Mouse (Mus musculus) midbrain, embryonic 14.5 days (tissue): ENCODE results near the gene Ngef. TPM values are rescaled to one million over a fixed set of nuclear protein-coding genes. Genes with fewer than 3 reads are reported as not detected.
A peak's percentile ranks its signal among the peaks of the same experiment; 100 is the strongest.

ENCODE experiments used
- ATAC-seq: fragments of 200-750 bp; cut with Nextera tagmentation; 2 replicates; pipeline ENCODE4 v1.8.0; 2017; ENCODE audit warnings: moderate number of reproducible peaks, moderate library complexity; ENCODE audit not compliant: low FRiP score, low TSS enrichment
- DNase-seq: peaks from one replicate; pipeline ENCODE4 v3.0.0-alpha.2; 2015
- H3K27ac ChIP-seq: fragments of 300-500 bp; sonication (generic); replicated peaks from 2 replicates; pipeline ENCODE4 v1.5.1; 2014; ENCODE audit warnings: mild to moderate bottlenecking, low read depth, low read length, moderate library complexity
- H3K27me3 ChIP-seq: fragments of 300-500 bp; sonication (generic); 2 replicates; pipeline ENCODE4 v1.6.1; 2014; ENCODE audit warnings: low read length, control low read depth, mixed read lengths; ENCODE audit not compliant: control insufficient read depth, insufficient read depth
- H3K36me3 ChIP-seq: fragments of 300-500 bp; sonication (generic); 2 replicates; pipeline ENCODE4 v1.6.1; 2014; ENCODE audit warnings: low read length, control low read depth; ENCODE audit not compliant: control insufficient read depth, insufficient read depth
- H3K4me1 ChIP-seq: fragments of 300-500 bp; sonication (generic); 2 replicates; pipeline ENCODE4 v1.6.1; 2014; ENCODE audit warnings: mild to moderate bottlenecking, antibody characterized with exemption, low read length, control low read depth; ENCODE audit not compliant: control insufficient read depth, insufficient read depth
- H3K4me2 ChIP-seq: fragments of 300-500 bp; sonication (generic); 2 replicates; pipeline ENCODE4 v1.6.1; 2014; ENCODE audit warnings: mild to moderate bottlenecking, low read length, moderate library complexity
- H3K4me3 ChIP-seq: fragments of 300-500 bp; sonication (generic); replicated peaks from 2 replicates; pipeline ENCODE4 v1.5.1; 2014; ENCODE audit warnings: low read depth, low read length
- H3K9ac ChIP-seq: fragments of 300-500 bp; sonication (generic); replicated peaks from 2 replicates; pipeline ENCODE4 v1.6.1; 2014; ENCODE audit warnings: mild to moderate bottlenecking, low read length, moderate library complexity
- H3K9me3 ChIP-seq: fragments of 300-500 bp; sonication (generic); 2 replicates; pipeline ENCODE4 v1.6.1; 2016; ENCODE audit warnings: low read length, control low read depth, mixed read lengths; ENCODE audit not compliant: control insufficient read depth
- WGBS: fragments of 180-500 bp; shearing (Covaris S2); extraction: QIAGEN DNeasy Blood & Tissue Kit; methylation state at CpG from one replicate; pipeline ENCODE4 v1.1.7; 2014; 5-methylcytosine and 5-hydroxymethylcytosine counted together
- polyA plus RNA-seq: library from polyadenylated mRNA; unstranded; fragments of >200 nt; fragmentation: Nextera tagmentation; extraction: Ambion mirVana; gene quantifications from 2 replicates; pipeline ENCODE4 v1.2.1, GENCODE M21; 2014

Gene Ngef
- polyA plus RNA-seq, 1 experiment from 2014 or later: 13.0 TPM

- peaks cover 17% of the 10 kb centered on the region for H3K27me3 ChIP-seq
- DNase-seq: peak; percentile 91
- H3K4me3 ChIP-seq: peak overlapping the region; percentile 71
- H3K36me3 ChIP-seq: no peaks in the 10 kb centered on the region
- H3K4me1 ChIP-seq: 0 out of 2 replicates have a peak, but pooled peaks cover 6% of the 10 kb centered on the region
- peak overlapping the region; percentile 96 for H3K4me2 ChIP-seq
- 0 out of 2 replicates have a peak overlapping the region, but pooled peaks have one; percentile 37 for H3K27ac ChIP-seq
- peak; percentile 86 for ATAC-seq
- peak overlapping the region; percentile 80 for H3K9ac ChIP-seq
- no peaks in the 10 kb centered on the region for H3K9me3 ChIP-seq
- WGBS: under 1% methylated on average over 45 of the region's 61 CpGs
These were observed 63.4 kb downstream of the Ngef start for GRCm38 (mm10) chr1:87510166-87510691.

- no peaks in the 10 kb centered on the region for H3K9me3 ChIP-seq
- H3K27ac ChIP-seq: 0 out of 2 replicates have a peak within 1 kb of the TSS, but pooled peaks have one; percentile 37
- H3K4me1 ChIP-seq: 0 out of 2 replicates have a peak, but pooled peaks cover 6% of the 10 kb centered on the region
- DNase-seq: peak; percentile 37
- H3K27me3 ChIP-seq: peaks cover 17% of the 10 kb centered on the region
- H3K4me2 ChIP-seq: peak within 1 kb of the TSS; percentile 96
- peak within 1 kb of the TSS; percentile 80 for H3K9ac ChIP-seq
- peak; percentile 51 for ATAC-seq
- no peaks in the 10 kb centered on the region for H3K36me3 ChIP-seq
- WGBS: under 1% methylated on average over 54 of the region's 56 CpGs
- H3K4me3 ChIP-seq: peak within 1 kb of the TSS; percentile 71
These were observed 64.0 kb downstream of the Ngef start, which contains the start of gene Neu2 for GRCm38 (mm10) chr1:87509561-87510165. Gene Neu2 (plus strand): TSS chr1:87509889.

- Histone ChIP-seq H3K9me3 (no peaks in the 10 kb centered on the region), H3K4me3 (peak overlapping the region; percentile 71), H3K36me3 (no peaks in the 10 kb centered on the region), H3K27ac (no peak overlapping the region), H3K9ac (peak overlapping the region; percentile 80; the same call in 1 of the 2 replicates), H3K4me1 (0 out of 2 replicates have a peak, but pooled peaks cover 6% of the 10 kb centered on the region), H3K27me3 (peaks cover 17% of the 10 kb centered on the region), H3K4me2 (peak overlapping the region; percentile 96)
- 23% methylated on average over 26 of the region's 26 CpGs for WGBS
- DNase-seq (no peak), ATAC-seq (no peak)
These were observed 64.8 kb downstream of the Ngef start for GRCm38 (mm10) chr1:87508591-87509560.

- ATAC-seq (no peak), DNase-seq (no peak)
- H3K36me3 ChIP-seq: no peaks in the 10 kb centered on the region
- H3K27me3 ChIP-seq: peaks cover 17% of the 10 kb centered on the region
- no peak overlapping the region for H3K4me2 ChIP-seq
- no peak overlapping the region for H3K9ac ChIP-seq
- 0 out of 2 replicates have a peak, but pooled peaks cover 6% of the 10 kb centered on the region for H3K4me1 ChIP-seq
- H3K4me3 ChIP-seq: no peak overlapping the region
- 60% methylated on average over 6 of the region's 6 CpGs for WGBS
- no peak overlapping the region for H3K27ac ChIP-seq
- H3K9me3 ChIP-seq: no peaks in the 10 kb centered on the region
These were observed 65.8 kb downstream of the Ngef start for GRCm38 (mm10) chr1:87507857-87508256.

GRCm38 (mm10) chr1:87505524-87505923 is 68.1 kb downstream of the Ngef start:
- 89% methylated on average over 4 of the region's 4 CpGs for WGBS
- no peaks in the 10 kb centered on the region for H3K36me3 ChIP-seq
- H3K4me3 ChIP-seq: no peak overlapping the region
- H3K27me3 ChIP-seq: peaks cover 17% of the 10 kb centered on the region
- H3K9ac ChIP-seq: no peak overlapping the region
- no peak overlapping the region for H3K27ac ChIP-seq
- DNase-seq: no peak
- no peak for ATAC-seq
- 0 out of 2 replicates have a peak, but pooled peaks cover 6% of the 10 kb centered on the region for H3K4me1 ChIP-seq
- no peak overlapping the region for H3K4me2 ChIP-seq
- no peaks in the 10 kb centered on the region for H3K9me3 ChIP-seq

GRCm38 (mm10) chr1:87493542-87493941 is 80.1 kb downstream of the Ngef start:
- Histone ChIP-seq H3K36me3 (no peaks in the 10 kb centered on the region), H3K27me3 (no peaks in the 10 kb centered on the region), H3K4me1 (no peaks in the 10 kb centered on the region), H3K27ac (no peak overlapping the region), H3K9ac (no peak overlapping the region), H3K4me3 (no peak overlapping the region), H3K4me2 (no peak overlapping the region), H3K9me3 (no peaks in the 10 kb centered on the region)
- no peak for ATAC-seq
- DNase-seq: no peak
- 72% methylated on average over 4 of the region's 4 CpGs for WGBS

- Histone ChIP-seq H3K9ac (no peak overlapping the region), H3K27ac (no peak overlapping the region), H3K9me3 (no peaks in the 10 kb centered on the region), H3K4me1 (no peaks in the 10 kb centered on the region), H3K27me3 (no peaks in the 10 kb centered on the region), H3K4me3 (no peak overlapping the region), H3K36me3 (no peaks in the 10 kb centered on the region), H3K4me2 (no peak overlapping the region)
- ATAC-seq: no peak
- WGBS: 89% methylated on average over 3 of the region's 3 CpGs
- DNase-seq: no peak
These were observed 81.4 kb downstream of the Ngef start for GRCm38 (mm10) chr1:87492285-87492684.

- WGBS: 80% methylated on average over 6 of the region's 6 CpGs
- ATAC-seq: no peak
- no peak overlapping the region for H3K9ac ChIP-seq
These were observed 87.3 kb downstream of the Ngef start for GRCm38 (mm10) chr1:87486386-87486785.

More at GRCm38 (mm10) chr1:87486386-87486785, 87.3 kb downstream of the Ngef start:
- Histone ChIP-seq H3K4me2 (no peak overlapping the region), H3K4me1 (no peaks in the 10 kb centered on the region), H3K36me3 (no peaks in the 10 kb centered on the region), H3K27me3 (no peaks in the 10 kb centered on the region), H3K9me3 (no peaks in the 10 kb centered on the region), H3K27ac (no peak overlapping the region), H3K4me3 (no peak overlapping the region)
- no peak for DNase-seq
